Mouse (Mus musculus): ENCODE results near the gene Cgnl1.

Gene Cgnl1

DNA sequence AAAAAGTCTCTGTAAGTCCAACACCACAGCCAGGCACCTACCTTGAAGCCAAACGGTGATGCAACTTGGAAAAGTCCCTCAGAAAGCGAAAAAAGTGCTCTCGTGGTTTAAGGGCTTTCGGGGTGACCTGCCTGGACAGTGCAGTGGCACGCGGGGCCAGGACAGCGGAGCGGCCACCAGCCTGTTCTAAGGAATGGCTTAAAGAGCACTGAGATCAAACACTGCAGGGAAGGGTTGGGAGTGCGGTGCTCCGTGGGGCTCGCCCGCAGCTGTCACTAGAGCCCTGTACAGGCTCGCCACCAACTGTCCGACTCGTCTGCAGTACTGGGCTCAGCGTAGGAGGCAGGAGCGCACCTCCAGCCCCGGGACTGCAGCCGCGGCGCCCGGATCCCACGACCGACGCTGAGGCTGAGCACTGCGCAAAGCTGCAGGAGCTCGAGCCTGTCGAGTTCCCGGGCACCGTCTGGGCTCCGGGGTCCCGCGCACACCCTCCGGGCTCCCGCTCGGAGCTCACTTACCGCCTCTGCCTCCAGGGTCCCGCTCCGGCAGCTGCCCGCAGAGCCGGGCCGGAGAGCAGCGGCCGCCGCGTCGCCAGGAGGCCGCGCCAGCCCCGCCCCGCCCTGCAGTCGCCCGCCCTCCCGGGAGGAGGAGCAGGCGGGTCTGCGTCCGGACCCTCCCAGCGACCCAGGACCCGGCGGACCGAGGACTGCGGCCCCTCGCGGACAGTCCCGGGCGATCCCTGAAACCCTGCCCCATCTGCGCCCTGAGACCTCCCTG lies at the start of gene Cgnl1:
Gene Cgnl1 (minus strand): TSS at position 612 of the 777 bp plus-strand sequence.
- peak; percentile 81 to 92 for DNase-seq

DNA sequence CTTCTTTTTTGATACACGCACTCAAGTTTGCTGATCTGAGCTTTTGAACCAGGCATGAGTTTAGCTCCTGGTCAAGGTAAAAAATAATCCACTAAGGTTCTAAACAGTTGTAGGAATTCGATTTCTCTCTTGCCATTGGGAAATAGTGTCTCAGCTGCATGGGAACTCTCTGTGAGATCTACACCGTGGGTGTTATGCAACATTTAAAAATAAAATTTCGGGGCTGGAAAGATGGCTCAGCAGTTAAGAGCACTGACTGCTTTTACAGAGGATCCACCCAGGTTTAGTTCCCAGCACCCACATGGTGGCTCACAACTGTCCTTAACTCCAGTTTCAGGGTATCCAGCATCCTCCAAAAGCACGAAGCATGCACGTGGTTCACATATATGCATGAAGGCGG lies 47.1 kb upstream of the Cgnl1 start:
- no peak for DNase-seq

DNA sequence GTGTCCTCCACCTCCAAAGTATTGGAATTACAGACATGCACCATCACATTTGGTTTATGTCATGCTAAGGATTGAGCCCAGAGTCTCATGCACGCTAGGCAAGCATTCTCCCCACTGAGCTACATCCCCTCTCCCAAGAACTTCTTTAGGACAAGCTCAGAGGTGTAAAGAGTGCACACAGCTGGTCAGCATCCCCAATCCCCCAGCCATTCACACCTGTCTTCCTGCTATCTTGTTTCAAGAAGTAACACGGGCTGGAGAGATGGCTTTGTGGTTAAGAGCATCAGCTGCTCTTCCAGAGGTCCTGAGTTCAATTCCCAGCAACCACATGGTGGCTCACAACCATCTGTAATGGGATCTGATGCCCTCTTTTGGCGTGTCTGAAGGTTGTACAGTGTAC lies 44.7 kb upstream of the Cgnl1 start:
- DNase-seq, result no peak

DNA sequence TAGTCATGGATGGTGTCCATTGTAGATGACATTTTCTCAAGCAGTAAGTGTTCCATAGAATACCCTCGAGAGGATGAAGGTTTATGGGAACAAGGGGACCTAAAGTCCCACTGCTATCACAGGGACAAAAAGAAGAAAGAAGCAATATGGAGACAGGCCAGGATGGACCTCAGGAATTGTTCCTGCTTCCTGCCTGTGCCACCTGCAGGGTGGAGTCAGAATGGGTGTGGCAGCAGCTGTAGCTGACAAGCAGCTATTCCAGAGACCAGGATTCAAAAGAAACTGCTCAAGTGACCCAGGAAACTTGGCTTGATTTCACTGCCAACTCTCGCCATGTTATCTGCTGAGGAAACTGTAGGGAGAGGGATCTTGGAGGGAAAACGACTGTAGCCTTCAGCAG lies 42.2 kb upstream of the Cgnl1 start:
- no peak for DNase-seq

DNA sequence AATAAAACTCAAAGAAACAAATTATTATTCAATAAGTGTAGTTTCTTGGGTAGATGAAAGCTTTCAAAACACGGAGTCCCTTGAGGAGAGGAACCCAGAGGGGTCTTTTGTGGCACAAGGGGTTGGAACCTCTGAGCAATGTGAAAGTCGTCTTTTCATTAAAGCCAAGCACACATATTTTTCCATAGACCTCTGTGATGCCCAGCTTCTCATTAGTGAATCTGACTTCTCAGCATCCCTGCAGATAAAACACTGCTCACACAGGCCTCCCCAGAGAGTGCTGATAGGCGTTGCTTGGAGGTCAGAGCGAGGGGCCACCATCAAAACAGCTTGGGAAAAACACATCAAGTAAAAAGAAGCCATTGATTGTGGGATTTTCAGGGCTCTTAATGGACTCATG lies 41.5 kb upstream of the Cgnl1 start:
- no peak for DNase-seq

DNA sequence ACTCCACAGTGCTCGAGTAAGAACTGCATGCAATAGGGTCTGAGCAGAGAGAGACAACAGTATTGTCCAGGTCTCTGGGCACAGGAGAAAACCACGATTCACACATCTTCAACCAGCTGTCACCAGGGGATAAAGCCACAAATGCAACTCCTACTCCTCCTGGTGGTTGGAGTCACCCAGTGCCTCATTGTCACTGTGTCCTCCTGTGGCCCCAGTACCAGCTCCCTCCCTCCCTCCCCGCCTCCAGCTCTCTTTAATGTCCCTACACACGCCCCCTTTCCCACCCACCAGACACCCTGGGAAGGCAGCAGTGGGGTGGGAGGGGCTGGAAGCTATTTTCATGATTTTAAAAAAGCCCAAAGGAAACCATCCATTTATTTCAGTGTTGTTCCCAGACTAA lies 41.0 kb upstream of the Cgnl1 start:
- DNase-seq, result no peak

DNA sequence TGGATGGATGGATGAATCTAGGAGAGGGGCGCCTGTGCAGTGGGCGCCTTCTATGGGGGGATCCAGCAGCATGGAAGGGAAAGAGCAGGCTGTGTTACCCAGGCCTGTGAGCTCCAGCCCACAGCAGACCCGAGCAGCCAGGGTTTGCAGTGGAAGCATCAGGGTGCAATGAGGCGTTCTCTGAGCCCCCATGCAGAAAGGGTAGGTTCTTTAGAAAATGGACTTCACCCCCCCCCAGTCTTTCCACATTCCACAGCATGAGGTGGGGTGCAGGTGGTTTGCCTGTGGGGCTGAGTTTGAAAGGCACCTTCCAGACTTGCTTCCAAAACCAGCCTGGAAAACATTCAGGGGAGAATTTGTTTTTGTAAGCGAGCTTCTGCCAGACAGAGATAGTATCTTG lies 40.0 kb upstream of the Cgnl1 start:
- peak in 1 of 2 experiments; percentile 58 for DNase-seq

DNA sequence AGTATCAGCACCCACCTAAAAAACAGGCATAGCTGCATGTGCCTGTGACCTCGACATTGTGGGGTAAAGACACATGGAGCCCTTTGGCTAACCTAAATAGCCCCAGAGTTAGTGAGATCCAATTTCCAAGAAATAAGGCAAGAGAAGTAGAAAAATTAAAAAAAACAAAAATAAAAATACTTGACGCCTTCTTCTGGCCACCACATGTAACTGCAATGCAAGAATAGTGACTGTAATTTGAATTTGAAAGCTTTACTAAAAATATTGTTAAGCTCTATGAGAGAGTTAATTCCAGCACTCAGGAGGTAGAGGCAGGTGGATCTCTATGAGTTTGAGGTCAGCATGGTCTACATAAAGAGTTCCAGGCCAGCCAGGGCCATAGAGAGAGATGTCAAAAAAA lies 39.3 kb upstream of the Cgnl1 start:
- DNase-seq, result no peak

DNA sequence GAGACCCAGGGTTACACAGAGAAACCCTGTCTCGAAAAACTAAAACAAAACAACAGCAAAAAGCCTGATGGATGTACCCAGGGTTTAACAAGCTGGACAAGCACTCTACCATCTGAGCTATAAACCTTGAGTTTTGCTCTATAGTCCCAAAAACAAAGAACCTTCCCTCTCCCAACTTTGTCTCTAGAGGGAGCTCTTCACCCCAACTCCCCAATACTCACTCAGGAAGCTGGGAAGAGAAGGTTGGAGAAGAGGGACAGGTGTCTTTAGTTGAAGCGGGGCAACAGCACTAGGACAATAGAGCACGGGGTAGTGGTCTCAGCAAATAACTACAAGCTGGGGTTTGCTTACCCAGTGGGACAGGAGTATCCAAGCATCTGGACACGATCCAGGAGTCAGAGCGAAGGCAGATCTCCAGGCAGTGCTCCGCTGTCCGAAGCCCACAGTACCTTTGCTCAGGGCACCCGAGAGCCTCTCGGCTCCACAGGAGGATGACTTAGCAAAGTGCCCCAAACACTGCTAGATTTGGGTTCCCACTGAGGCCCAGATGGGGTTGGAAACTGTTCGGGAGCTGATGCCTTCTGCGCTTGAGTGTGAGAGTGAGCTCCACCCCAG lies 37.3 kb upstream of the Cgnl1 start:
- no peak for DNase-seq

DNA sequence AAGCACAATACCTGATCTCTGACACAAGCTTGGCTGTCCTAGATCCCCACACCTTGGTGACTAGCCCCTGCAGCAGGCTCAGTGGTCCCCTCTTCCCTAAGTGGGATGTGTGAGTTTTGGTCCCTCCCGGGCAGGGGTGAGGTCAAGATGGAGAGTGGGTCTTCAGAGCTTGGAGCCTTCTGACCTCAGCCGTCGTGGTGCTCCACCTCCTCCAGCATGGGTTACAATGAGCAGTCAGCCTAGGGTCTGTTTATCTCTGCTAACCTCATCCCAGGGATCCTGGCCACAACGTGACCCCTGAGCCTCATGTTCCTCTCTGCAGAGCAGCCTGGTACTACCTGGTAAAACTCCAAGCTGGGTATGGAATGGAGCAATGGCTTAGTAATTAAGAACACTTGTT lies 36.4 kb upstream of the Cgnl1 start:
- no peak for DNase-seq

DNA sequence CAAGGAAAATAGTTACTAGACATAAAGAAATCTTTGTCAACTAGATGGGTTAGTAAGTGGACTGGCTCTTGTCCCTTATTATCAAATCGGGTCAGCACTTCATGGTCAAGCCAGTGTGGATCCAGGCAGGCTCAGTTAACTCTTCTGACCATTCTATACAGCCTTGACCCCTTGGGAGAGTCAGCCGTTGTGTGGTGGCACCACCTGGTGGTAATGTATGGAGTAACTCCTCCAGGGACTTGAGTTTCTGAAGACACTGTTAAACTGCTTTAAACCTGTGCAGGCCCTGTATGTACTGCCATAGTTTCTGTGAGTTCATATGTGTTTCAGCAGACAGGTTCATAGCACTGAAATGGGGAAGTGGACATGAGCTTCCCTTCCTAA lies 35.0 kb upstream of the Cgnl1 start:
- peak; percentile 86 to 88 for DNase-seq

DNA sequence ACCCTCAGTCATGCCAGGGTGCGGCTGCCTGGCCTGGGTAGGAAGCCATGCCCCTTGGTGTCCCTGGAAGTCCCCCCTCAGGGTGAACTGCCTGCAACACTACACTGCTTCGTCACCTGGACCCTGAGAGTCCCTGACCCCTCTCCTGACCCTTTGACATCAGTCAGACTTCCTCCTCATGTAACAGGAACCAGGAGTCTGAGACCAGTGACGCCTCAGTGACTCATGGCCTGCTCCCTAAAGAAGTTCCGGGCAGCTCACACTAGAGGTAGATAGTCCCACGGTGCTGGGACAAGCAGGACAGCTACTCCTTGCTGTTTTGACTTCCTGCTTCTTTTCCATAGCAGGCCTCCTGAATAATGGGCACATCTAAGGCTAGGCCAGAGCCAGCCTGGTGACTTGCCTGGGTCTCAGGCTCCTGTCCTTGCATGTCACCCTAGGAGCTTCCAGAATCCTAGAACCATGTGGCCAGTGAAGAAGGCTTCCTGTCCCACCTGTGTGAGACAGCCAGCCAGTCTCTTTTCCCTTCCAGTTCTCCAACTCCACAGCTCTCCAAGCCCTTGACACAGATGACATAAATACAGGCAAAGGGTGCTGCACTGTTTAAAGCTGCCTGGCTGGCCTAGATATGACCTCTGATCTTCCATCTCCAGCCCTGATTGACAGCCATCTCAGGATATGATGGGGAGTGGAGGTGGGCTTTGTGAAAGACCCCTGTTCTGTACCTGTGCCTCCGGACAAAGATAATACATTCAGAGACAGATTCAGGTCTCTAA lies 34.4 kb upstream of the Cgnl1 start:
- no peak for DNase-seq

DNA sequence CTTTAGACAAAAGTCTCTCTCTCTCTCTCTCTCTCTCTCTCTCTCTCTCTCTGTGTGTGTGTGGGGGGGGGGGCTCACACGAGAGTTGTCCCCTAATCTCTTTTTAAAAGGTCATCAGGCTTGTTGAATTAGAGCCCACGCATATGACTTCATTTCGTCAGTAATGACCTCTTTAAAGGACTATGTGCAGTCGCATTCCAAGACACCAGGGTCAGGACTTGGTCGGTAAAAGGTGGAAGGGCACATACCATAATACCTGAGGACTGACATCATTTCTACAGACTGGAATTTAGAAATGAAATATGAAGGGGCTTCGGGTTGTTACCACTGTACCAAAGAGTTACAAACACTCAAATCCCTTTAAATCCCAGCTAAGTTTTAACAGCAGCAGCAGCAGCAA lies 32.7 kb upstream of the Cgnl1 start:
- DNase-seq, result no peak

DNA sequence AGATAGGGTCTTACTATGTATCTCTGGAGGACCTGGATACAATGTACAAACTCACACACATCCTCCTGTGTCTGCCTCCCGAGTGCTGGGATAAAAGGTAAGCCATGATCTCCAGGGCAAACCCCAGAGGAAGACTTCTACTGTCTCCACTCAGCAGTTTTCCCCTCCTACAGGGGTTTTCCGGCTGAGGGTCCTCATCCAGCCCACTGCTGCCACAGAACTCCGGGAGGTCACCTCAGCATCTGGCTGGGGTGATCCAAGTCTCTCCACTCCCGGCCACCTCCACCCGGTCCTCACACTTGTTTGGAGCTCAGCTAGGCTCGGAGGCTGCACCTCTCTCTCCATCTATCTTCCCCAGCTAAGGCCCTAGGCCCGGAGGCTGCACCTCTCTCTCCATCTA lies 31.9 kb upstream of the Cgnl1 start:
- no peak for DNase-seq

DNA sequence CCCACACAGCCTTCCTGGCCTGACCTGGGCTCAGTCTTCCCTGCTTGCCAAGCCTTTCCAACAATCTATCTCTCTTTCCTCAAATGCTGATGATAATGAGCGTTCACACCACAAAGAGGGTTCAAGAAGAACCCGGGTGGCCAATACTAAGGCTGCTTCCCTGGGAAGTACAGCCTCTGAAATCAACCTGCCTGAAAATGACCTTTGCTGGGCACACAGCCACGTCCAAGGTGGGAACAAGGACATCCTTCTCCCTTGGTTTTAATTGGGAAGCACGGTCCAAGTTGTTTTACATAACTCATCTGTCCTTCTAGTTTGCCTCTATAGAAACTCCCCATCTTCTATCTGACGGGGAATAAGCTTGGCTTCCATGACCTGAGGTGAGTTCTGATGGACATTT lies 28.2 kb upstream of the Cgnl1 start:
- peak; percentile 50 to 80 for DNase-seq

DNA sequence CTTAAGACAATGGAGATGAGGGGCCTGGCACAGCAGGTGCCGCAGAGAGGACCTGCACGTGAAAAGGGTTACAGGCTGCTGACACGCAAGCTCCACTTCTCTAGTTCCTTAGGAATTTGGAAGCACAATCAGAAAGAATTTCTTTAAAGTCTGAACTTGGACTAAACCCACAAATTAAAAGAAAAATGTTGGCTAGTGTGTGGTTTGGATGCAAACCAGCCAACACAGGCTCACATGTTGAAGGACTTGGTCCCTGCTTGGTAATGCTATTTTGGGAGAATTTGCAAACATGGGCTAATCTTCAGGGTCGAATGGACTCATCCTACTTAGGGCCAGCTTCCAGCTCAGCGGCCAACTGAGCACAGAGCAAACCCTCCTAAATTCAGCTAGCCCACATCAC lies 26.8 kb upstream of the Cgnl1 start:
- DNase-seq, result no peak

DNA sequence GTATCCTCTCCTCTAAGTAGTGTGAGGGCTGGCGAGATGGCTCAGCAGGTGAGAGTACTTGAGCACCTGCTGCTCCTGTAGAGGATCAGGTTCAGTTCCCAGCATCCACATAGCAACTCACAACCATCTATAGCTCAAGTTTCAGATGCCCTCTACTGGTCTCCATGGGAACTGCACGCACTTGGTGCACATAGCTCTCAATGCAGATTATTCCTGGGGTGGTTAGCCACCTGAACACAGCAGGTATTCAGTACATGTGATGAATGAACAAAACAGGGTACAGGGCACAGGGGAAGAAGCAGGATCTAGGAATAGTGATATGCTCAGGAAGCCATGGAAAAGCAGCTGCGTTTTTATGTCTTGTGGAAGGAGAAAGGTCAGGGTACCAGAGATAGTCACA lies 6.0 kb upstream of the Cgnl1 start:
- DNase-seq, result no peak

DNA sequence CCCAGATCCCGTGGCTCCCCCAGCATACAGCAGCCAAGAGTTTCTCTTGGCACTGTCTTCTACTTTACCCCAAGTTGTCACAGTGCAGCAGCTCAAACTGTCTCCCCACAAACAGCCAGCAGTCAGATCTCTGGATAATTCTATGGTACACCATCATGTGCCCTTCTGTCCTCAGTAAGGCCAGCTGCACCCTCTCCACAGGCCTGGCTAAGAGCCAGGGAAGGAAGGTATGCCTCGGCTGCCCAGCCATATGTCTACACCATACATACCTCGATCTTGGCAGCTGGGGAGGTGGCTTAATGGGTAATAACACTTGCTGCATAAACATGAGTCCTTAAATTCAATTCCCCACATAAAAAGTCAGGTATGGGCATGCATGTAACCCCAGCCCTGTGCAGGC lies 4.9 kb upstream of the Cgnl1 start:
- DNase-seq, result no peak

DNA sequence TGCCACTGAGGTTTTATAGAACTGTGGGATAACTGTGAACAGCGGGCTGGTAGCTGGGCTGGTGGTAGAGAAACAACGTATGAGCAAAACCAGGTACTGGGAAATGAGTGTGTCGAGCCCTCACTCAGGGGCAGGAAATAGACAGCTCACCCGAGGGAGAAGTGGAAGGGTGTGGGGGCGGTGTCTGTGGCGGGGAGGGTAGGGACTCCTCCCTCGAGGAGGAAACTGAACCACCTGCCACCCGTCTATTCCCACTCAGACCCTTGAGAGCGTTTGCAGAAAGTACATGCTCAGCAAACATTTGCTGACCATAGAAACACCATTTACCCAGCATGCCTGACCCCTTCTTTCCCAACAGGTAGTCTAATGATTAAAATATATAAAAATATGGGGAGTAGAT lies 2.2 kb upstream of the Cgnl1 start:
- DNase-seq, result no peak

DNA sequence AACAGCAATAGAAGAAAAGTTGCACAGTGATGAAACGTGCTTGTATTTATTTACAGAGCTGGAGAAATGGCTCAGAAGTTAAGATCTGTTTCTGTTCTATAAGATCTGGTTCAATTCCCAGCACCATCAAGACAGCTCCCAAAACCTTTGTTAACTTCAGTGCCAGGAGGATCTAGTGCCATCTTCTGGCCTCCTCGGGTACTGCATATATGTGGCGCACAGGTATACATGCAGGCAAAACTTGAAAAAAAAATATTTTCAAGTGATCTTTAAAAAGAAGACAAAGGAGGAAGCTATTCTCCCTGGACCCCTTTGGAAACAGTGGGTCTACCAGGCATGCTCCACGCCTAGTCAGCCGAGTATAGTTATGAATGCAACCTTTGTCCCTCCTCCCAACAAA lies 936 bp upstream of the Cgnl1 start:
- DNase-seq, result peak; percentile 66 to 84

DNA sequence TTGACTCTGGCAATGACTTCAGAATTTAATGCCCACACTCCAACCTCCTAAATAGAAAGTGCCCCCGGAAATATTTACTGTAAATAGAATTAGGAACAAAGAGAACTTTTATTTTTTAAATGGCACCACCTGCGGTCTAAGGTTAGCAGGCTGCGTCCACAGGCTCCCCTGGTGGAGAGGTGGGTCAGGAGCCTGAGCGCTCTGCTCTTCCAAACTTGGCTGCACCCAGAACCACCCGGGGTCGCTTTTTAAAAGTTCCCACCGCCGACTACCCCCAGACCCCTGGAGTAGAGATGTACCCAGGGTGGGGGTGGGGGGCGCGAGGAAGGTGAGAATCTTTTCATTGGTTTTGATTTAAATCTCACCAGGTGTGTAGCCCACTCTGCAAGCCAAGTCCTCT lies 918 bp downstream of the Cgnl1 start:
- DNase-seq, result no peak

DNA sequence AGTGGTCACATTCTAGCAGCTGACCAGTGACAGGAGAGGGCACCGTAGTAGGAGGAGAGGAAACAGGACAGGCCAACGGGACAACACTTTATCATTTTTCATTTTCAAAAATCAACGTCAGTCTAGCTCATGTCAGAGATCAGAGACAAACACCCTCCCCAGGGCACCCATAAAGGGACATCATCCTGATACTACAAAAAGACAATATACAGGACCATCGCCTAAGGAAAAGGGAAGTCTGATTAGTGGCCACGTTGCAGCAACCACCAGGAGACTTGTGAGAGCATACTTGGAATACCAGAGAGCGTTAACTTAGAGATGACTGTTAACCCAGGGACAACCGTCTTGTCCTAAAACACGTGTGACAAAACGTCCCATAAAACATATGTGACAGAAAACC lies 1.7 kb downstream of the Cgnl1 start:
- no peak for DNase-seq

DNA sequence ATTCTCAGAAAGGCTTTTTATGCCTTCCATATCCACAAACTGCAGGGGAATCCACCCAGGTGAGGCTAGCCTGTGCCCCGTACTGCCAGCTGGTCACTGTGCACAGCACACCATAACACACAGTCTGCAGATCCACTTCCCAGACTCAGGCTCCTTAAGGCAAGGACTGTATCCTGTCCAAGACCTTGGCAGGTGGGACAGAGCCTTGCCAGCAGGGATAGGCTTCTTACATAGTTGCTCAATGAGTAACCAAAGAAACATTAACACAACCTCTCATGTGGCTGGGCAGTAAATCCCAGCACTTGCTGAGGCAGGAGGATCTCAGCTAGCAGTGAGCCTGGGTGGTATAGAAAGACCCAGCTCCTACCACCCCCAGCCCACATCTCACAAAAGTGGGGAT lies 3.3 kb downstream of the Cgnl1 start:
- DNase-seq, result peak; percentile 45 to 73

DNA sequence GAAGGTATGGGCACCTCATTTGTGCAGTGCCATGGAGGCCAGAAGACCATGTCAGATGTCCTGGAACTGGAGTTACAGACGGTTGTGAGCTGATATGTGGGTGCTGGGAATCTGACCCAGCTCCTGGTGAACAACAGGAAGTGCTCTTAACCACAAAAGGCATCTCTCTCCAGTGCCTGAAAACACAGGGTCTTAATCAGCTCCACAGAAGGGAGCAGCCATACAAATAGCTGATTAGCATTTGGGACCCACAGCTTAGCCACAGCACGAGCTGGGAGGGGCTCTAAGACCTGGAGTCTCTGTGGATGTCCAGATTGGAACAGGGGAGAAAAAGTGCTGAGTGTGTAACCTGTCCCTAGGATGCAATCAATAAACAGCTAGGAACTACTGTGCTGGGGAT lies 4.5 kb downstream of the Cgnl1 start:
- no peak for DNase-seq

Measured in kidney, postnatal 25 days (tissue).